Mouse (Mus musculus): ENCODE measurements at regions not wholly inside any gene's neighbourhood (a gene's known extent, or its start where the extent isn't known, plus 50 kb on each side); places are given as distances from the start of the nearest gene placed in this dataset.

- DNase-seq (ENCODE audit: extremely low spot score in 1 of 2, low spot score in 1 of 2), result peak; percentile 73 to 93
These were observed 176.7 kb downstream of the Ttc8 start for GRCm38 (mm10) chr12:99096930-99097617.

GRCm38 (mm10) chr12:99097618-99098066, 177.3 kb downstream of the Ttc8 start:
- DNase-seq (ENCODE audit: extremely low spot score in 1 of 2, low spot score in 1 of 2), result no peak

- no peak for DNase-seq (ENCODE audit: extremely low spot score in 1 of 2, low spot score in 1 of 2)
These were observed 179.5 kb downstream of the Ttc8 start for GRCm38 (mm10) chr12:99099881-99100280.

GRCm38 (mm10) chr12:99108616-99109015, 188.2 kb downstream of the Ttc8 start:
- no peak for DNase-seq (ENCODE audit: extremely low spot score in 1 of 2, low spot score in 1 of 2)

- DNase-seq (ENCODE audit: extremely low spot score in 1 of 2, low spot score in 1 of 2), result no peak
These were observed 193.4 kb downstream of the Ttc8 start for GRCm38 (mm10) chr12:99113781-99114180.

GRCm38 (mm10) chr12:99116491-99116890, 196.1 kb downstream of the Ttc8 start:
- no peak for DNase-seq (ENCODE audit: extremely low spot score in 1 of 2, low spot score in 1 of 2)

GRCm38 (mm10) chr12:99118381-99119115, 198.2 kb downstream of the Ttc8 start:
- no peak for DNase-seq (ENCODE audit: extremely low spot score in 1 of 2, low spot score in 1 of 2)

GRCm38 (mm10) chr12:99119966-99120365, 199.6 kb downstream of the Ttc8 start:
- DNase-seq (ENCODE audit: extremely low spot score in 1 of 2, low spot score in 1 of 2), result no peak

GRCm38 (mm10) chr12:99123611-99124495, 203.5 kb downstream of the Ttc8 start:
- DNase-seq (ENCODE audit: extremely low spot score in 1 of 2, low spot score in 1 of 2), result peak; percentile 21 to 31

- DNase-seq (ENCODE audit: extremely low spot score in 1 of 2, low spot score in 1 of 2), result no peak
These were observed 205.8 kb downstream of the Ttc8 start for GRCm38 (mm10) chr12:99126129-99126528.

Data from layer of hippocampus, postnatal 25 days (tissue).